Mouse (Mus musculus): ENCODE results near the gene Smagp.
A peak's percentile ranks its signal among the peaks of the same experiment; 100 is the strongest.
"Not testable (repeated sequence)": the region's sequence is repeated elsewhere in the genome, so short reads cannot be mapped to it uniquely, and the experiment has no call there.

Gene Smagp

DNA sequence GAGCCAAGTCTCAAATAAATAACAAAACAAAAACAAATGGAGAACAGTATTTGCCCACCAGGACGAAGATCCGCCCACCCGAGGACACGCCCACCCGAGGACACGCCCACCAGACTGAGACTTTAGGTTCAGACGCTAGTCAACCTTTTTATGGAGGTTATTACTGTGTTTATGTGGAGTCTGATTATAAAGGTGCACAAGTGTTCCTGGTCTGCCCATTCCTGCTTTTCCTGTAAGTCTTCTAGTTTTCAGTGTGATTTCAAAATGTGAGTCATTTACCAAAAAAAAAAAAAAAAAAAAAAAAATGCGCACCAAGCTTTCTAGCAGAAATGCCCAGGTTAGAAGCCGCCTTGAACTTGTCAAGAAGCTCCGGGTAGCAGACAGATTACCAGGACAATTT lies 9.5 kb downstream of the Smagp start:
- DNase-seq: no peak

DNA sequence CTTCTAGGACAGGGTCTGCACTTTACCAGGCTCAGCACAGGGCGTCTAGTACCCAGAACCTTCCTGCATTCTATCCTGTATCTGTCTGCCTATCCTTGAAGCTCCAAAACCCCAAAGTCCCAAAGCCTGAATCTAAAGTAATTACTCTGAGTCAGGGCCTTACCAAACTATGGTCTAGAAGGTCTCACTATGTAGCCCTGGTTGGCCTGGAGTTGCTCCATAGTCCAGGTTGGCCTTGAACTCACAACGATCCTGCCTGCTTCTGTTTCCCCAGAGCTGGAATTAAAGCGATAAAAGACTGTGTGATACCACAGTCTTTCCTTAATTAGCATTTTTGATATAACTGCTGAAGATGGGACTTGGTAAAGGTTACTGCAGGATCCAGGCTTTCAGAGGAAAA lies 12.3 kb downstream of the Smagp start:
- DNase-seq: no peak

- no peak for DNase-seq
These were observed 13.0 kb downstream of the Smagp start for GRCm38 (mm10) chr15:100623754-100624153.

DNA sequence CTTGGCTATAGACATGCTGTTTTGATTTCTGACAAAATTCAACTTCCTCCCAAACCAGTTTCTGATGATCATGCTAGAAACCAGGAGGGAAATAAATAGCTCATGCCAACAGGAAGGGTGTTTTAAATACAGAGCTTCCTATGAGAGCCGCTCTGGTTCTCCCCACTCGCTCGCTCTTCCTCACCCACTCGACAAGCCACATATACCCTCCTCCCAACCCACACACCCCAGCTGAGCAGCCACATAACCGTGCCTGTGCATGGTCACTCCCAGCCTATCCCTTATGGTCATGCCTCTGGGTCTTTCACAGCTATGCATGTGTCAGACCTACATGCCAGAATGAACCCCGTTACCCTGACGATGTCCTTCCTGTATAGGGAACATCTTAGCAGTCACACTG lies 14.6 kb downstream of the Smagp start:
- DNase-seq: no peak

GRCm38 (mm10) chr15:100621671-100622070 lies 15.1 kb downstream of the Smagp start:
- not testable (repeated sequence) for DNase-seq

DNA sequence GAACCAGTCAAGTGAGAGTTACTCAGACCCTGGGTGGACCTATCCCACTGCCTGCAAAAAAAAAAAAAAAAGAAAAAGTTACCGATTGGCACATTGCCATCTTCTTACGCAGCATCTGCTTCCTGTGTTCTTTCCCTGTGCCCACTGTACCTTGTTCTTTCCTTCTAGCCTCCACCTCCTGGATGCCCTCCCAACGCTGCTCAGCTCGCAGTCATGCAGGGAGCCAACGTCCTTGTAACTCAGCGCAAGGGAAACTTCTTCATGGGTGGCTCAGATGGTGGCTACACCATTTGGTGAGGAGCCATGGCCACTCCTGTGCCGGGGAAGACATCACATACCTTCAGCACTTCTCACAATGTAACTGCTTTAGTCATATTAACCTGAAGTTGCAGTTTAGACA lies 17.5 kb downstream of the Smagp start:
- DNase-seq: no peak

GRCm38 (mm10) chr15:100616221-100616620 lies 20.5 kb downstream of the Smagp start:
- peak in 1 of 2 experiments; percentile 74 for DNase-seq

GRCm38 (mm10) chr15:100615825-100616220 lies 20.9 kb downstream of the Smagp start:
- DNase-seq: peak; percentile 98 to 99

DNA sequence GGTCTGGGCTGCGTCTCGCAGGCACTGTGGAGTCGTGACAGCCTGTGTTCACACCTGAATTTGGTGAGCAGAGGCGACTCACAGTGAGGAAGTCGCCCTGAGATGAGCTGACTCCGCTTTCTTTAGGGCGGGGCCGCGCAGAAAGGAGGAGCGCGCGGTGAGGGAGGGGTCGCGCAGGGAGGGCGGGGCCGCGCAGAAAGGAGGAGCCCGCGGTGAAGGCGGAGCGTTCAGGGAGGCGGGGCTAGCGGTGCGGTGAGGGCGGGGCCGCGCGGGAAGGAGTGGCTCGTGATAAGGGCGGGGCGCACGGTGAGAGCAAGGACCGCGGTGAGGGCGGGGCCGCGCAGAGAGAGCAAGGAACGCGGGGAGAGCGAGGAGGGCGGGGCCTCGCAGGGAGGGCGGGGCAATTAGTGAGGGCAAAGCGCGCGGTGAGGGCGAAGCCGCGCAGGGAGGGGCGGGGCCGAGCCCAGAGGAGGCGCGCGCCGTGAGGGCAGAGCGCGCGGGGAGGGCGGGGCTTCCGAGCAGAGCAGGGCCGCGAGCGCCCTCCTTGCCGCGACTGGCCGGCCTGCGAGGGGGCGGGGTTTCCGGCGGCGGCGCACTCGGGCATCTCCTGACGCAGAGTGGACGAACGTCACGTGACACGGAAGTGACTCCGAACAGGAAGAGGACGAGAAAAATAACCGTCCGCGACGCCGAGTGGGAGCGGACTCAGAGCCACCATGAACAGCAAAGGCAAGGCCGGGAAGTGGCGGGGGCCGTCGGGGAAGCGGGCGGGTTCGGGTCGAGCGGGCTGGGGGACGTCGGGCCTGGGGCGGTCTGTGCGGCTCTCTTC lies 21.5 kb downstream of the Smagp start, which contains the start of gene Dazap2:
Gene Dazap2, plus strand, starts transcription at position 354 of the 829 bp plus-strand sequence.
- DNase-seq: peak; percentile 99

DNA sequence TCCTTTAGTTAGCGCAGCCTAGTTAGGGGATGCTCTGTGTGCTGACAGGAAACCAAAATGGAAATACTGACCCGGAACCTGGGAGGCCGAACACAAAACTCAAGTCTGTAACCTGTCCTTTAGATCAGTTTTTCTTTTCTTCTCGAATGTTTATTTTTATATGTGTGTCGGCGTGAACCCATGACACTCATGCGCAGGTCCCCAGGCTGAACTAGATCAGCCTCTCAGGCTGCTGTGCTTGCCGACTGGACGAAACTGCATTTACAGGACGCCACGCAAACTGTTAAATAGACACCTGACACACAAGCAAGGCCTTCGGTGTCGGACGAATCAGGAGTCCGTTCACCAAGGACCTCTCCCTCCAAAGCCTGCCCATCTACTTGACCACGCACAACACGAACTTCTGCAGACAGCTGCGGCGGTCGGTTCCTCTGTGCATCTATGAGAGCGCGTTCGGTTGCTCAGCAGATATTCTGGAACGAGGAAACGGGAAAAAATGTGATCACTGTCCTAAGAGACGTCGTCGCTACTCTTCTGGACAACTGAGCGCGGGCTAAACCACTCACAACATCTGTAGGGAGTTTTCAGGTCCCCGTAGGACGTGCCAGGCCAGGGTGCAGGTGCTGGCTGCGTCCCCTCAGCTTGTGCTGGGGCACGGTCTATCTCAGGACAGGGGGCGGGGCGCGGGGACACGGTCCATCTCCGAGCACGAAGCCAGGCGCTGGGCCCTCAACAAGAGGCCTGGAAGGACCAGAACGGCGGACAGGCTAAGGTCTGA lies 22.3 kb downstream of the Smagp start:
- no peak for DNase-seq

DNA sequence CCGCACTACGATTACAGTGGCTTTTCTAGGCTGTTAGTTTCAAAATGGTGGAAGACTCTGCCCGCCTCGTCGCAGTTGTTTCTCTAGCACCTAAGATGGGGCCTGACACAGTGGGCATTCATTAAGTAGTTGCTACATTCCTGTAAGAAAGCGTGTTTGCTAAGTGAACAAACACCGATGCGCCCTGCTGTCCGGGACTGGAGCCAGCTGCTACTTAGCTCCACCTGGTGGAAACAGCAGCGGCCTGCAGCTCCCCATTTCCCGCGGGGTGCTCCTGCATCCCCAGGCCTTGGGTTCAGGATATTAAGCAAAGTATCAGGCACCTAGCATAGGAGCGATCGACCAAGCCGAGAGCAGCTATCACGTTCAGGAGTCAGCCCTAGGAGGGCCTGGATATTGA lies 23.2 kb downstream of the Smagp start:
- peak; percentile 88 to 92 for DNase-seq

GRCm38 (mm10) chr15:100612432-100612831 lies 24.3 kb downstream of the Smagp start:
- peak; percentile 45 to 54 for DNase-seq

DNA sequence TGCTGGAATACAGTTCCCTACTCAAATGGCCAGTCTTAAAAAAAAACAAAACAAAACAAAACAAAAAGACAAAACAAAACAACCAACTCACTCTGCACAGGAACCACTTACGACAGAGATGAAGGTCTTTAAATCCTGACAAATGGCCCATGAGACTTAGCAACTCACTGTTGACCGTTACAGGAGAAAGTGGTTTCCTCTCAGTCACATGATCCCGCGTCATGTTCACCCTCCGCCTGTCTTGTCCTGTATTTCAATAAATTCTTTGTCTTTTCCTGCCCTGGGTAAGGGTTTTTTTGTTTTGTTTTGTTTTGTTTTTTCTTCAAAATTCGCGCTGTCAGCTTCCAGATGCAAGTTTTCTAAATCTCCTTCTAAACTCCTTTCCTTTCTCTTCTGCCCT lies 24.8 kb downstream of the Smagp start:
- DNase-seq: no peak

DNA sequence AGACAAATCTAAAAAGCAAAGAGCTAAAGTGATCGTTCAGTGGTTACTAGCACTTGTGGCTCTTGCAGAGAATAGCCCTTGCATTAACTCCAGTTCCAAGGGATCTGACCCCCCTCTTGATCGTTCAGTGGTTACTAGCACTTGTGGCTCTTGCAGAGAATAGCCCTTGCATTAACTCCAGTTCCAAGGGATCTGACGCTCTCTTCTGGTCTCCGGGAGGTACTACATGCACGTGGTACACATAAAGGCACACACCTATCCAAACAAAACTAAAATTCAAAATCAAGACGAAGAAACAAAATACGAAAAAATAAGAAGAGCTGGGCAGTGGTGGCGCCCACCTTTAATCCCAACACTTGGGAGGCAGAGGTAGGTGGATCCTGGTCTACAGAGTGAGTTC lies 30.1 kb downstream of the Smagp start:
- peak in 1 of 2 experiments; percentile 36 for DNase-seq

DNA sequence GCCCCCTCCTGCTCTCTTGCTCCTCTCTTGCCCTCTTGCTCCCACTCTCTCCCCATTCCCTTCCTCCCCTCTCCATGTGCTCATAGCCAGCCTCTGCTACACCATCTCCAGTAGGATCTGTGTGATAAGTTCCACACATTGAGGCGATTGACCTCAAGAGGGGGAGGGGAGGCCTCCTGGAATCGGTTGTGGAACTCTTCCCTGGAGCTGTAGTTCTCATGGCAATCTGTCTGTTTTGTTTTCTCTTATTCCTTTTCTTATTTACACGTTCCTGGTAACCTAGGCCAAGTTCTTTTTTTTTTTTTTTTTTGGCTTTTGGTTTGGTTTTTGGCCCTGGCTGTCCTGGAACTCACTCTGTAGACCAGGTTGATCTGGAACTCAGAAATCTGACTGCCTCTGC lies 35.1 kb downstream of the Smagp start:
- no peak for DNase-seq

DNA sequence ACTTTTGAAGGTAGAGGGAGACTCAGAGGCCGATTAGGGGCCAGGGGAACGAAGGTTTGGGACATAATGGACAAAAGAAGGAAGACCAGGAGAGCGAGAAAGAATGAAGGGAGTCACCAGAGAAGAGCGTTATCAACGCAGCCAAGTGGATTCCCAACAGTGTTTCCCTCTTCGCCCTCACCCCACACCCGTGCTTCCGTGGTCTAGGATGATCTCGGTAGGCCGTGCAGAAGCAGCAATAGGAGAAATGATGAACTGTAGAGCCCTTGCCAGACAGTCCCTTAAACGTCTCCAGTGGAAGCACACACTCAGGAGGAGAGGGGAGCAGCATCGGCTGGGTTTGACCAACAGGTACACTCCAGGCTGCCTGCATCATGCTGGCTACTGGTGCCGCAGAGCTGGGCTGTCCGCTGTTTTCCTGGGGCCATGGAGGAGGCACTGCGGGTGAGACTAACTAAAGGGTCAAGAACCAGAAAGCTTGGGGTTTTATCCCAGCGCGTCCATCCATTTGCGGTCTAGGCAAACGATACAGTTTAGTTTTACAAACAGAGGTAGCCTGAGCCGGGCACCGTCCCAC lies 36.0 kb downstream of the Smagp start:
- DNase-seq: no peak

GRCm38 (mm10) chr15:100600047-100600695 lies 36.6 kb downstream of the Smagp start:
- peak; percentile 91 for DNase-seq

DNA sequence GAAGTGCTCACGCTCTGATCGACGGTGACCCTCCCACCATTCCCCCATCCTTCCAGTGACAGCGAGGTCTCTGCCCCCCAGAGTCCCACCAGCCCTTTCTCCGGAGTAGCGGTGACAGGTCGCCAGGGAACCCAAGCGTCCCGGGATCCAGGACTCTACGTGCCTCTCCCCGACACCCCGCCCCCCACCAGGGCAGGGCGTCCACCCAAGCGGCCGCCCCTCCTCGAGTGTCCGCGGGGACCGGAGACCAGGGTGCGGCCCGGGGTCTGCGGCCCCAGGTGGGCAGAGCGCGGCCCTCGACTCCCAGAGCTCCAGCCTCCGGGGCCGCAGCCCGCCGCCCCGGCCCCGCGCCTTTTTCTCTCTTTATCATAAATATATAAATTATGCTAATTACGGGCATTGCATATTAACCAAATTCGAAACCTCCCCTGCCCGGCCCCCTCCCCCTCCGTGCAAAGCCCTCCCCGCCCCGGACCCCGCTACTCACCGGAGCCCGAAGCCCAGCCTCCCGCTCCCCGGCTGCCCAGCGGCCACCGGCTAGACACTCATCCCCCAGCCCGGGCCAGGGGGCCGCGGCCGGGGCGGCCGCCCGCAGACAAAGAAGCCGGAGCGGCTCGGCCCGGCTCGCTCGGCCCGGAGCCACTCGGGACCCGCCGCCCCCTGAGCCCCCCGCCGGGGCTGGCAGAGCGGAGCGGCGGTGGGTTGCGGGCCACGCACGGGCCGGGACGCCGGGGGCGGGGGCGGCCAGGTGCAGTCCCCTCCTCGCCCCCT lies 37.3 kb downstream of the Smagp start, which contains the start of gene Pou6f1:
Gene Pou6f1, minus strand, starts transcription at position 709 of the 771 bp plus-strand sequence.
- DNase-seq: peak in 1 of 2 experiments; percentile 74

DNA sequence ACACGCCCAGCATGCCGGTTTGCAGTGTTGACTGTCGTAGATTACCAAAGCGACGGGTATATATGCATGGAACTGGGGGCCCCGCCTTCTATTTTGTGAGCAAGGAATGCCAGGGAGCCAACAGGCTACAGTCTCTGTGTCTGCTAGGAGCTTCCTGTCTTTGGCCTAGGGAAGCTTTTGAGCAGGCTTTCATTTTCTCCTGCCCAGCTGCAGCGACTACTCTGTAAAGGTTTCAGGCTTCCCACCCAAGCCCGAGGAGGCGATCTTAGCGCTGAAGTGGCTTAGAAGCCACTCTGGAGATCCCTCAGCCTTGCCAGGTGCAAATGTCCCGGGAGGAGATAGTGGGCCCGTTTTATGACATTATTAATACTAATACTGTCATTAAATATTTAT lies 37.9 kb downstream of the Smagp start:
- peak; percentile 57 to 67 for DNase-seq

DNA sequence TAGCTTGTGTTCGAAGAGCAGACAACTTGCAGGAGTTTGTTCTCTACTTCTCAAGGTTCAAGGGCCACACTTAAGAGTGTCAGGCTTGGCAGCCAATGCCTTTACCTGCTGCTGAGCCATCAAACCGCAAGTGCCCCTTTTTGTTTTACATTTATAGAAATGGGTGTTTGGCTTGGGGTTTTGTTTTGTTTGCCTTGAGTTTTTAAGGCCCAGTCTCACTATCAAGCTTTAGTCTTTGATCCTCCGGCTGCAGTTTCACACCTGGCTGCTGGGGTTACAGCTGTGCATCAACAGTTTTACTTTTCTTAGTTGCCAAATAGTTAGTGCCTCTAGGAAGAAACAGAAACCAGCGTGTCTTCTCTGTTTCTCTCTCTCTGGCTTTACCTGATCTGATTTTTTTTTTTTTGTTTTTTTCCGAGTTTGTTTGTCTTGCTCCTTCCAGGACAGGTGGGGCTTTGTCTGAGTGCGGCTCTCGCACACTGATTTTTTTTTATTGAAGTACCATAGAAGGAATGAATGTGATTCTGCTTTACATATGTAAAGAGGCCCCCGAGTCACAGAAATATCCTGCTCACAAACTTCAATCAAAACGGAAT lies 38.4 kb downstream of the Smagp start:
- no peak for DNase-seq

DNA sequence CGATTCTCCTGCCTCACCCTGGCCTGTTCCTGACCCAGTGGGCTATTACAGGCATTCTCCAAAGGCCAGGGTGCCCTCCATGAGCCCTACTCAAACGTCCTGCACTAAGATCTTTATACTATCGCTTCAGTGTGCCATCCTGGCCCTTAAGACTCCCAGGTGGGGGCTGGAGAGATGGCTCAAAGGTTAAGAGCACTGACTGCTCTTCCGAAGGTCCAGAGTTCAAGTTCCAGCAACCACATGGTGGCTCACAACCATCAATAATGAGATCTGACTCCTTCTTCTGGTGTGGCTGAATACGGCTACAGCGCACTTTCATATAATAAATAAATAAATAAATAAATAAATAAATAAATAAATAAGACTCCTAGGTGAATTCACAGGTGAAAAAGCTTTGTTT lies 43.9 kb downstream of the Smagp start:
- DNase-seq: no peak

DNA sequence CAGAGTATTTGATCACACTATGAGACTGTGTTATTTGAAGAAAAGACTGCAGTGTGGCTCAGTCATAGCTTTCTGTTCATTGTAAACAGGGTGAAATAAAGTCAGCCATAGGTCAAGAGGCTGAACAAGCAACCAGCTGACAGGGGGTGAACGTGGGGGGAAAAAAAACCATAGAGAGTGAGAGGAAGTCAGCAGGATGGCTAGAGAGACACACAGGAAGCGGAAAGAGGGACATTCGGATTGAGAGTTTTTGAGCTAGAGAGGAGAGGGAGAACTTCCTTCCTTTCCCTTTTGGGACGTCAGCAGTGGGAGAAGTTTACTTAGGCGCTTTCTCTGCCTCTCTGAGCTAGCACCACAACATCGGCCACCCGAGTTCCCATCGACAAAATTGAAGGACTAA lies 46.3 kb downstream of the Smagp start:
- DNase-seq: no peak
